Mouse (Mus musculus) testis, adult 2 months (tissue): ENCODE results near the gene Rims3. TPM values are rescaled to one million over a fixed set of nuclear protein-coding genes. Genes with fewer than 3 reads are reported as not detected.

Experiments
- H3K27ac ChIP-seq: fragments of 200-500 bp; 2 replicates; pipeline ENCODE4 v1.5.1; 2012; ENCODE audit warnings: low read depth, low read length; ENCODE audit not compliant: control insufficient read depth, insufficient read depth
- H3K27me3 ChIP-seq: fragments of 200-500 bp; 2 replicates; pipeline ENCODE4 v1.6.1; 2012; ENCODE audit warnings: mild to moderate bottlenecking, low read length, moderate library complexity; ENCODE audit not compliant: control insufficient read depth, insufficient read depth
- H3K36me3 ChIP-seq: fragments of 200-500 bp; 2 replicates; pipeline ENCODE4 v1.6.1; 2012; ENCODE audit warnings: mild to moderate bottlenecking, low read length; ENCODE audit not compliant: control insufficient read depth, insufficient read depth
- H3K4me1 ChIP-seq: fragments of 200-500 bp; 2 replicates; pipeline ENCODE4 v1.6.1; 2012; ENCODE audit warnings: low read length; ENCODE audit not compliant: control insufficient read depth, insufficient read depth
- H3K4me3 ChIP-seq: fragments of 200-500 bp; 2 replicates; pipeline ENCODE4 v1.5.1; 2012; ENCODE audit warnings: low read depth, mild to moderate bottlenecking, low read length, moderate library complexity, mixed read lengths; ENCODE audit not compliant: control insufficient read depth
- CTCF ChIP-seq: fragments of 200-500 bp; IDR thresholded peaks from 2 replicates; pipeline ENCODE4 v1.5.1; 2012; ENCODE audit warnings: low read depth, mild to moderate bottlenecking, inconsistent platforms, low read length, moderate library complexity; ENCODE audit not compliant: control insufficient read depth, insufficient read depth, insufficient replicate concordance
- POLR2A ChIP-seq: fragments of 200-500 bp; IDR thresholded peaks from 2 replicates; pipeline ENCODE4 v1.6.1; 2012; ENCODE audit warnings: low read depth, mild to moderate bottlenecking, inconsistent platforms, low read length, moderate library complexity; ENCODE audit not compliant: control insufficient read depth
- polyA plus RNA-seq: library from polyadenylated mRNA; depleted of rRNA; stranded (reverse); fragments of >200 nt; gene quantifications from 2 replicates; pipeline ENCODE4 v1.2.3, GENCODE M21; 2012

The Rims3 gene
- polyA plus RNA-seq, 1 experiment = 3.3 TPM

DNA sequence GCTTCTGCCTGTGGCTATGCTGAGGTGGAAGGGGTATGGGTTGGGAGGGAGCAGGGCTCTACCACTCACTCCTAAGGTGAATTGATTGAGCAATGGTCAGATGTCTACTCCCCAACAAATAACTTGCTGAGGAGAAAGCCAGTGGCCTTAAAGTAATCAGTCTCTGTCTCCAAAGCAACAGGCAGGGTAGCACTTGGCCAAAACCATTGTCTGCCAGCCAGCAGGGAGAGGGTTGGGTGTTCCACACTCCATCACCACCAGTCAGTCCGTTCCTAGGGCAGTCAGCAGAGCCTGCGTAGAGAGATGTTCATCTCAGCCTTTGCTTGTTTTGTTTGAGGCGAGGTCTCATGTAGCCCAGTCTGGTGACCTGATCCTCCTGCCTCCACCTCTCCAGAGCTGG lies 21.3 kb downstream of the Rims3 start:
- TF ChIP-seq POLR2A = no peak
- TF ChIP-seq CTCF = no peak
- no peak overlapping the region for H3K27ac ChIP-seq

DNA sequence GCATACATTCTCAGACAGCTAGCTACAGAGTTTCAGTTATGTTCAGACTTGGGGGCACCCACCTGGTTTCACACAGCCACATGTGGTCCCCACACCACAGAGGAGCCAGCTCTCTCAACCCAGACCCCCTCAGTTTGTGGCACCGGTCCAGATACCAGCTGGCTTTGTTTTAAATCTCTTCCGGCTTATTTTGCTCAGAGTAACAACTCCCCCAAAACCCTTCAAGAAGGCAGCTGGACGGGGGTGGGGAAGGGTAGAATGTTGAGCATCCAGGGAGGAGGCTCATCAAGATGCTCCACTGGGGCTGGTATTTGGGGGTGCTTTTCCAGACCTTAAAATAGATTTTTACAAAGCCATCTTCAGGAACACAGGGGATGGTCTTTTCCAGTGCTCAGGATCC lies 24.1 kb downstream of the Rims3 start:
- no peak overlapping the region for H3K27ac ChIP-seq
- no peaks in the 10 kb centered on the region for H3K27me3 ChIP-seq
- TF ChIP-seq POLR2A = no peak
- TF ChIP-seq CTCF = no peak
- no peak overlapping the region for H3K4me3 ChIP-seq
- peaks cover 10% of the 10 kb centered on the region for H3K4me1 ChIP-seq
- H3K36me3 ChIP-seq = no peaks in the 10 kb centered on the region

More for the DNA sequence above, 21.3 kb downstream of the Rims3 start:
- no peak overlapping the region for H3K4me3 ChIP-seq
- H3K4me1 ChIP-seq = no peaks in the 10 kb centered on the region
- H3K36me3 ChIP-seq = no peaks in the 10 kb centered on the region
- H3K27me3 ChIP-seq = no peaks in the 10 kb centered on the region

DNA sequence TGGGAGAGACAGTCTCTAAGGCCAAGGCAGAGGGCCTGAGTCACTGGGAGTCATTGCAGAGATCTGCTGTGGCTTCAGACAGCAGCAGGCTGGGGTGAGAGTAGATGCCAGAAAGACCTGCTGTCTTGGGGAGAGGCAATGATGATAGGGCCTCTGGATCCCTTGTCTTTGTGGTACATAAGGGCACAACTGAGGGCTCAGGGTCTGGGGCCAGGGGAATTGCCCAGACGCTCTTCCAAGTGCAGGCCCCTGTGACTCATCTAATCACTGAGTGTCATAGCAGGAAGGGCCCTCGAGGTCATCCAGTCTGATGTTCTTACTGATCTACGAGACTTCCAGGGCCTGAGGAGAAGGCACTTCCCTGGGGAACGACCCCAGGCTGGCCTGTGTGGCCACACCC lies 24.8 kb downstream of the Rims3 start:
- Histone ChIP-seq H3K36me3 (no peaks in the 10 kb centered on the region), H3K4me1 (peaks cover 10% of the 10 kb centered on the region), H3K27me3 (no peaks in the 10 kb centered on the region), H3K27ac (no peak overlapping the region), H3K4me3 (no peak overlapping the region)
- TF ChIP-seq CTCF = no peak

DNA sequence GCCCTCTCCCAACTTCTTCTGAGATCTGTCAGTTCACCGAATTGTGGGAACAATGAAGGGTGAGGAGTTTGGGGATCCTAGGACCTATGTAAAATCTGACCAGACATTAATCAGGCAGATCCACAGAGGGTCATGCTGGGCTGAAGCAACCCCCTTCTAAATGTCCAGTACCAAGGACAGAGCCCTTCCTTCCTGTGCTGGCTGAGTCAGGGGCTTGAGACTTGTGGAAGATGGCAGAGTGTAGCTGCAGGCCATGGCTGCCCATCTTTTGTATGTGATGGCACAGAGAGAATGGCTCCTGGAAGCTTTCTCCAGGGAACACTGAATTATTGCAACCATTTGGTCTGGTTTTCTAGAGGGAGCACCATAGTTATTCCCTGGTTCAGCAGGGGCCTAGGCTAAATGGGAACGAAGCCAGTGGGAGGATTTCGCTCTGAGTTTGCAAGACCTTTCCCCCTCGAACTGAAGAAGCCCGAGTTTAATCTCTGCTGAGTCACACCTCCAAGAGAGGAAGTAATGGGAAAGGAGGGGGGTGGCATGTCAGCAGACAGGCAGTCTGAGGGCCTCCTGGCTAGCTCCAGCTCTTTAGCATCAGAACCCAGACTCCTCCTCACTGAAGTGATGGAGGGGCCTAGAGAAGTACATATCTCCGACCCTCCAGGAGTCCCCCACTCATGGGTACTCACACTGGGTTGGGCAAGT lies 26.3 kb downstream of the Rims3 start:
- no peaks in the 10 kb centered on the region for H3K27me3 ChIP-seq
- no peak for TF ChIP-seq POLR2A
- no peak for TF ChIP-seq CTCF
- H3K36me3 ChIP-seq = no peaks in the 10 kb centered on the region
- H3K27ac ChIP-seq = no peak overlapping the region
- peaks cover 10% of the 10 kb centered on the region for H3K4me1 ChIP-seq
- no peak overlapping the region for H3K4me3 ChIP-seq

- no peaks in the 10 kb centered on the region for H3K27me3 ChIP-seq
- peaks cover 10% of the 10 kb centered on the region for H3K4me1 ChIP-seq
- H3K36me3 ChIP-seq = no peaks in the 10 kb centered on the region
- no peak overlapping the region for H3K4me3 ChIP-seq
- no peak overlapping the region for H3K27ac ChIP-seq
- TF ChIP-seq CTCF (no peak), POLR2A (no peak)
Measured at GRCm38 (mm10) chr4:120882002-120882625, 27.5 kb downstream of the Rims3 start.

DNA sequence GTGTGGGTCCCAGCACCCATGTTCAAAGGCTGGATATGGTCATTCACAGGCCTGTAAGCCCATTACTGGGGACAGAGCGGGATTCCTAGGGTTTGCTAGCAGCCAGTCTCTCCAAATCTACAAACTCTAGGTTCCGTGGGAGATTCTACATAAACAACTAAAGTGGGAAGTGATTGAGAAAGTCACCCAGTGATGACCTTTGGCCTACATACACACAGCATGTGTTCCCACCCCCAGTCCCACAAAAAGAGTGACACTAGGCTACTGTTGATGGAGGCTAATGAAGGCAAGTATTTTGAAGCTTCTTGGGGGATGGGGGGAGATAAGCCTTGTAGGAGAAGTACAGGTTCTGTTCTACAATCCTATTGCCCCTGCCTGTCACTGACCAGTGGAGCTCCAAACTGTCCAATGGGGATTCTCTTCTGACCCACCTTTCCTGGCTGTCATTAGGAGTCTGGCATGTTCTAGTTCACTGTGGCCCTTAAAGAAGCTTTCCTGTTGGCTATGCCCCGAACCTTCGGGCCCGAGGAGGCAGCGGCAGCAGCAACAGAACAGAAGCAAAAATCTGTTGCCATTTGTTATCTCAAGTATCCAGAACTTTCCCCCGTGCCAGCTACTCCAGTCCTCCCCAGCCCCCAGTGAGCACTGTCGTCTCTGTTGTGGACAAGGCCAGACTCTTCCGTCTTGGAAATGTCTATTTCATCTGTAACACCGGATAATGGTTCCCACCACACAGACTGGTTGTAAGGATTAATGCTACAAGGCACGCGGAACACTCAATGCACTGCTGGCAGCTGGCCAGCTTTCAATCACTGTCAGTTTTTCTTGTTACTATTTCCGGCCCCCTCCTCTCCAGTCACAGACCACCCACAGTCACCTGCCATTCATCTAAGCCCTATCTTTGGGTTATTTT lies 30.8 kb downstream of the Rims3 start:
- H3K4me3 ChIP-seq = no peak overlapping the region
- H3K36me3 ChIP-seq = no peaks in the 10 kb centered on the region
- no peaks in the 10 kb centered on the region for H3K27me3 ChIP-seq
- TF ChIP-seq CTCF (no peak), POLR2A (no peak)
- H3K27ac ChIP-seq = no peak overlapping the region
- H3K4me1 ChIP-seq = peaks cover 10% of the 10 kb centered on the region

GRCm38 (mm10) chr4:120886131-120886530 lies 31.5 kb downstream of the Rims3 start:
- Histone ChIP-seq H3K36me3 (no peaks in the 10 kb centered on the region; the same call in 1 of the 2 replicates), H3K27ac (no peak overlapping the region)

More at GRCm38 (mm10) chr4:120886131-120886530, 31.5 kb downstream of the Rims3 start:
- H3K4me1 ChIP-seq = peaks cover 10% of the 10 kb centered on the region
- TF ChIP-seq CTCF = no peak
- no peak for TF ChIP-seq POLR2A
- no peaks in the 10 kb centered on the region for H3K27me3 ChIP-seq
- no peak overlapping the region for H3K4me3 ChIP-seq
